Mouse (Mus musculus) kidney, adult 2 months (tissue): ENCODE measurements at regions not wholly inside any gene's neighbourhood (a gene's known extent, or its start where the extent isn't known, plus 50 kb on each side); places are given as distances from the start of the nearest gene placed in this dataset.

ENCODE experiments used
- CTCF ChIP-seq: fragments of 200-500 bp; conservative IDR thresholded peaks from 2 replicates; pipeline ENCODE4 v1.5.1; 2011; ENCODE audit warnings: low read depth, mild to moderate bottlenecking, control low read depth, low read length, moderate library complexity, mixed read lengths; ENCODE audit not compliant: insufficient read depth, insufficient read length
- POLR2A ChIP-seq: fragments of 200-500 bp; IDR thresholded peaks from one replicate; pipeline ENCODE4 v1.6.1; 2011; ENCODE audit warnings: low read depth, low read length, control low read depth

- no peak for TF ChIP-seq POLR2A
- no peak for TF ChIP-seq CTCF
Measured at GRCm38 (mm10) chr6:100110981-100111660, 176.2 kb downstream of the Rybp start.
